Mouse (Mus musculus): Measurements from ENCODE around the gene Ankfn1. TPM values are rescaled to one million over a fixed set of nuclear protein-coding genes. Genes with fewer than 3 reads are reported as not detected.

Gene Ankfn1
- polyA plus RNA-seq, 1 experiment from 2014 or later = 0.82 TPM

GRCm38 (mm10) chr11:89360895-89361294 lies 416.6 kb downstream of the Ankfn1 start:
- H3K4me1 ChIP-seq (replicated peaks) = peaks cover 11% of the 10 kb centered on the region
- H3K9me3 ChIP-seq = no peaks in the 10 kb centered on the region
- no peak overlapping the region for H3K4me3 ChIP-seq
- no peaks in the 10 kb centered on the region for H3K27me3 ChIP-seq (ENCODE audit: insufficient read depth, poor library complexity, severe bottlenecking)
- H3K27ac ChIP-seq = no peak overlapping the region
- no peaks in the 10 kb centered on the region for H3K36me3 ChIP-seq
- no peak for DNase-seq (ENCODE audit: low spot score)
- whole genome bisulfite sequencing = 97% methylated on average over 3 of the region's 3 CpGs

- 75% methylated on average over 5 of the region's 5 CpGs for WGBS
- Histone ChIP-seq H3K27ac (no peak overlapping the region), H3K4me1 (replicated peaks) (peaks cover 18% of the 10 kb centered on the region), H3K9me3 (no peaks in the 10 kb centered on the region), H3K4me3 (no peak overlapping the region), H3K27me3 (ENCODE audit: insufficient read depth, poor library complexity, severe bottlenecking) (no peaks in the 10 kb centered on the region), H3K36me3 (no peaks in the 10 kb centered on the region)
- DNase-seq (ENCODE audit: low spot score) = no peak
These were observed 418.9 kb downstream of the Ankfn1 start for GRCm38 (mm10) chr11:89358546-89358945.

DNA sequence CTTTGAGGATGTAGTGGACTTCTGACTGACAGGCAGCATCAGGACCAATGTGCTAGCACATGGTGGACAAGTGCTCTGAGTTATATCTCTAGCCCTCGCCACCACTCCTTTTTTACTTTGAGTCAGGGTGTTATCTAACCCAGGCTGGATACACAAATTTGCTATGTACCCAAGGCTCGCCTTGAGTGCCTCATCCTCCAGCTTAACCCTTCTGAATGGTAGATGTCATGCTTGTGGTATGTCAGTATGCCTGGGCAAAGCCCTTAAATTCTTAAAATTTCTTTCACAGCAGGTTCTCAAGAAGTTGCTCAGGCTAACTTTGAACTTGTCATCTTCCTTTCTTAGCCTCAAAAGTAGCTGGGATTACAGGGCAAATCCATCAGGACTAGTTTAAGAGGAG lies 421.0 kb downstream of the Ankfn1 start:
- no peaks in the 10 kb centered on the region for H3K36me3 ChIP-seq
- H3K9me3 ChIP-seq = no peaks in the 10 kb centered on the region
- H3K4me3 ChIP-seq = no peak overlapping the region
- no peaks in the 10 kb centered on the region for H3K27me3 ChIP-seq (ENCODE audit: insufficient read depth, poor library complexity, severe bottlenecking)
- no peak overlapping the region for H3K27ac ChIP-seq
- WGBS = 72% methylated on average over 2 of the region's 2 CpGs
- DNase-seq (ENCODE audit: low spot score) = no peak
- H3K4me1 ChIP-seq (replicated peaks) = peaks cover 18% of the 10 kb centered on the region

DNA sequence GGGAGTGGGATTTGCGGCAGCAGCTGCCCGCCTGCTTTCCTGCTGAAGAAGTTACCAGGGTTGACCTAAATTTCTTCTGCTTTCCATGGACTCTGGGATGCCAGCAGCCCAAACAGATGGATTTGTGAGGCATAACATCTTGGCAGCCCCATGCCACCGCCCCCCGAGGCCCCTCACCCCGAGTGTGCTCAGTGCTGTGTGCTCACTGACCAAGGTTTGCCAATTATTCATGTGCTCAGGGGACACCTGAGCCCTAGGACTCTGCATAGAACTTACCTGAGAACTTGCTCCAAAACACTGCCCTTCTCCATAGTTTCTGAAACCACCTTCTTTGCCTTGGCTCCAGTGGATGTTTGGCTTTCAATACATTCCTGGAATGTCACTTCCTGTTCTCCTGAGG lies 421.4 kb downstream of the Ankfn1 start:
- no peaks in the 10 kb centered on the region for H3K36me3 ChIP-seq
- no peaks in the 10 kb centered on the region for H3K9me3 ChIP-seq
- no peak for DNase-seq (ENCODE audit: low spot score)
- WGBS = 51% methylated on average over 5 of the region's 5 CpGs
- no peaks in the 10 kb centered on the region for H3K27me3 ChIP-seq (ENCODE audit: insufficient read depth, poor library complexity, severe bottlenecking)
- H3K4me1 ChIP-seq (replicated peaks) = peaks cover 18% of the 10 kb centered on the region
- H3K4me3 ChIP-seq = no peak overlapping the region
- no peak overlapping the region; the same call in 1 of the 2 replicates for H3K27ac ChIP-seq

- Histone ChIP-seq H3K4me1 (replicated peaks) (peaks cover 3% of the 10 kb centered on the region; the same call in 1 of the 2 replicates), H3K9me3 (no peaks in the 10 kb centered on the region), H3K27me3 (ENCODE audit: insufficient read depth, poor library complexity, severe bottlenecking) (no peaks in the 10 kb centered on the region), H3K4me3 (no peak overlapping the region), H3K27ac (no peak overlapping the region), H3K36me3 (no peaks in the 10 kb centered on the region)
- peak; percentile 10 for DNase-seq (ENCODE audit: low spot score)
- 52% methylated on average over 12 of the region's 12 CpGs for WGBS
These were observed 437.2 kb downstream of the Ankfn1 start for GRCm38 (mm10) chr11:89340238-89340637.

Other genes starting within 250 kb of the Ankfn1 start
- gene Pctp, start 225.2 kb upstream of the Ankfn1 start, polyA plus RNA-seq (2016; fragmentation: Nextera tagmentation; extraction: Ambion mirVana) = 15.0 and 19.6 TPM in 2 replicates

All from hindbrain, embryonic 10.5 days (tissue).